Mouse (Mus musculus) embryo, embryonic 11 days (tissue): ENCODE measurements around the gene Akr1a1.
"Not testable (repeated sequence)": the region's sequence is repeated elsewhere in the genome, so short reads cannot be mapped to it uniquely, and the experiment has no call there.

Source experiments
- DNase-seq: peaks from one replicate; pipeline ENCODE4 v3.0.0-alpha.2; 2015

Akr1a1 gene

GRCm38 (mm10) chr4:116650924-116651796, at the start of gene Akr1a1:
Gene Akr1a1, minus strand, starts transcription at chr4:116651680.
- peak; percentile 95 for DNase-seq

GRCm38 (mm10) chr4:116700964-116701363, 49.5 kb upstream of the Akr1a1 start:
- DNase-seq, result no peak

GRCm38 (mm10) chr4:116698693-116699342, 47.3 kb upstream of the Akr1a1 start:
- no peak for DNase-seq

GRCm38 (mm10) chr4:116693785-116694184, 42.3 kb upstream of the Akr1a1 start:
- DNase-seq, result no peak

GRCm38 (mm10) chr4:116692146-116692545, 40.7 kb upstream of the Akr1a1 start:
- DNase-seq, result no peak

GRCm38 (mm10) chr4:116689309-116689876, 37.9 kb upstream of the Akr1a1 start:
- no peak for DNase-seq

- no peak for DNase-seq
Measured at GRCm38 (mm10) chr4:116687041-116687440, 35.6 kb upstream of the Akr1a1 start.

GRCm38 (mm10) chr4:116685402-116686061, 34.1 kb upstream of the Akr1a1 start, which contains the start of gene Prdx1:
Gene Prdx1, plus strand, starts transcription at chr4:116685544.
- peak; percentile 95 for DNase-seq

- DNase-seq, result no peak
Measured at GRCm38 (mm10) chr4:116684665-116685064, 33.2 kb upstream of the Akr1a1 start.

GRCm38 (mm10) chr4:116683957-116684356, 32.5 kb upstream of the Akr1a1 start:
- DNase-seq, result no peak

GRCm38 (mm10) chr4:116680521-116680920, 29.0 kb upstream of the Akr1a1 start:
- not testable (repeated sequence) for DNase-seq

- DNase-seq, result no peak
Measured at GRCm38 (mm10) chr4:116679141-116679540, 27.7 kb upstream of the Akr1a1 start.

- DNase-seq, result no peak
Measured at GRCm38 (mm10) chr4:116677808-116678207, 26.3 kb upstream of the Akr1a1 start.

GRCm38 (mm10) chr4:116676027-116676426, 24.5 kb upstream of the Akr1a1 start:
- DNase-seq, result no peak

- not testable (repeated sequence) for DNase-seq
Measured at GRCm38 (mm10) chr4:116674761-116675160, 23.3 kb upstream of the Akr1a1 start.

GRCm38 (mm10) chr4:116672785-116673184, 21.3 kb upstream of the Akr1a1 start:
- no peak for DNase-seq

- DNase-seq, result peak; percentile 17
Measured at GRCm38 (mm10) chr4:116669291-116669690, 17.8 kb upstream of the Akr1a1 start.

GRCm38 (mm10) chr4:116668145-116668544, 16.7 kb upstream of the Akr1a1 start:
- DNase-seq, result no peak

GRCm38 (mm10) chr4:116666625-116667024, 15.1 kb upstream of the Akr1a1 start:
- DNase-seq, result no peak

- no peak for DNase-seq
Measured at GRCm38 (mm10) chr4:116661998-116662397, 10.5 kb upstream of the Akr1a1 start.

GRCm38 (mm10) chr4:116660829-116661228, 9.3 kb upstream of the Akr1a1 start:
- DNase-seq, result no peak

GRCm38 (mm10) chr4:116659916-116660315, 8.4 kb upstream of the Akr1a1 start:
- DNase-seq, result not testable (repeated sequence)

GRCm38 (mm10) chr4:116659474-116659873, 8.0 kb upstream of the Akr1a1 start:
- no peak for DNase-seq
